Mouse (Mus musculus) embryo, embryonic 10 days (tissue): ENCODE results near the gene Smarcad1.
A peak's percentile ranks its signal among the peaks of the same experiment; 100 is the strongest.
"Not testable (repeated sequence)": the region's sequence is repeated elsewhere in the genome, so short reads cannot be mapped to it uniquely, and the experiment has no call there.

Experiments
- DNase-seq: peaks from one replicate; pipeline ENCODE4 v3.0.0-alpha.2; 2015; ENCODE audit warnings: low spot score

The Smarcad1 gene

GRCm38 (mm10) chr6:65042491-65043171, at the start of gene Smarcad1:
Smarcad1 (plus strand) TSS chr6:65042583.
- peak; percentile 99 for DNase-seq

- DNase-seq: peak; percentile 67
Observed at GRCm38 (mm10) chr6:64996824-64997421, 45.5 kb upstream of the Smarcad1 start.

GRCm38 (mm10) chr6:64997805-64998204, 44.6 kb upstream of the Smarcad1 start:
- DNase-seq: no peak

GRCm38 (mm10) chr6:65000757-65001156, 41.6 kb upstream of the Smarcad1 start:
- DNase-seq: not testable (repeated sequence)

GRCm38 (mm10) chr6:65002196-65002595, 40.2 kb upstream of the Smarcad1 start:
- DNase-seq: no peak

GRCm38 (mm10) chr6:65008836-65009235, 33.5 kb upstream of the Smarcad1 start:
- DNase-seq: peak; percentile 8

- DNase-seq: no peak
Observed at GRCm38 (mm10) chr6:65011444-65011990, 30.9 kb upstream of the Smarcad1 start.

- no peak for DNase-seq
Observed at GRCm38 (mm10) chr6:65012142-65012541, 30.2 kb upstream of the Smarcad1 start.

GRCm38 (mm10) chr6:65017566-65017965, 24.8 kb upstream of the Smarcad1 start:
- DNase-seq: no peak

- not testable (repeated sequence) for DNase-seq
Observed at GRCm38 (mm10) chr6:65018966-65019365, 23.4 kb upstream of the Smarcad1 start.

GRCm38 (mm10) chr6:65021883-65022282, 20.5 kb upstream of the Smarcad1 start:
- no peak for DNase-seq

- no peak for DNase-seq
Observed at GRCm38 (mm10) chr6:65023053-65023452, 19.3 kb upstream of the Smarcad1 start.

- DNase-seq: no peak
Observed at GRCm38 (mm10) chr6:65024668-65025067, 17.7 kb upstream of the Smarcad1 start.

- no peak for DNase-seq
Observed at GRCm38 (mm10) chr6:65025130-65025529, 17.3 kb upstream of the Smarcad1 start.

- DNase-seq: no peak
Observed at GRCm38 (mm10) chr6:65034661-65035060, 7.7 kb upstream of the Smarcad1 start.

GRCm38 (mm10) chr6:65035469-65035868, 6.9 kb upstream of the Smarcad1 start:
- DNase-seq: no peak

GRCm38 (mm10) chr6:65041932-65042331, 451 bp upstream of the Smarcad1 start:
- DNase-seq: no peak

GRCm38 (mm10) chr6:65043241-65043640, 858 bp downstream of the Smarcad1 start:
- peak; percentile 5 for DNase-seq

GRCm38 (mm10) chr6:65049100-65049499, 6.7 kb downstream of the Smarcad1 start:
- no peak for DNase-seq

- DNase-seq: no peak
Observed at GRCm38 (mm10) chr6:65056620-65057019, 14.2 kb downstream of the Smarcad1 start.

GRCm38 (mm10) chr6:65057137-65057536, 14.8 kb downstream of the Smarcad1 start:
- DNase-seq: not testable (repeated sequence)

GRCm38 (mm10) chr6:65061049-65061448, 18.7 kb downstream of the Smarcad1 start:
- no peak for DNase-seq

- DNase-seq: no peak
Observed at GRCm38 (mm10) chr6:65075201-65075600, 32.8 kb downstream of the Smarcad1 start.
